Mouse (Mus musculus): Measurements from ENCODE around the gene Hsd11b2.
"Not testable (repeated sequence)": the region's sequence is repeated elsewhere in the genome, so short reads cannot be mapped to it uniquely, and the experiment has no call there.

The Hsd11b2 gene

GRCm38 (mm10) chr8:105562863-105563262 lies 44.3 kb downstream of the Hsd11b2 start:
- no peak for DNase-seq (ENCODE audit: low read depth, low spot score)

- DNase-seq (ENCODE audit: low read depth, low spot score): no peak
These were observed 45.3 kb downstream of the Hsd11b2 start for GRCm38 (mm10) chr8:105563871-105564270.

- not testable (repeated sequence) for DNase-seq (ENCODE audit: low read depth, low spot score)
These were observed 46.1 kb downstream of the Hsd11b2 start for GRCm38 (mm10) chr8:105564573-105565229.

- no peak for DNase-seq (ENCODE audit: low read depth, low spot score)
These were observed 46.9 kb downstream of the Hsd11b2 start for GRCm38 (mm10) chr8:105565401-105565881.

GRCm38 (mm10) chr8:105565952-105566702 lies 47.6 kb downstream of the Hsd11b2 start, which contains the start of gene Atp6v0d1:
Gene Atp6v0d1, minus strand, starts transcription at chr8:105566047.
- DNase-seq (ENCODE audit: low read depth, low spot score): peak; percentile 100

GRCm38 (mm10) chr8:105566703-105567595 lies 48.4 kb downstream of the Hsd11b2 start:
- DNase-seq (ENCODE audit: low read depth, low spot score): no peak

GRCm38 (mm10) chr8:105571810-105572209 lies 53.3 kb downstream of the Hsd11b2 start:
- DNase-seq (ENCODE audit: low read depth, low spot score): no peak

- no peak for DNase-seq (ENCODE audit: low read depth, low spot score)
These were observed 54.9 kb downstream of the Hsd11b2 start for GRCm38 (mm10) chr8:105573427-105573826.
